Mouse (Mus musculus): ENCODE measurements around the gene Axdnd1.
A peak's percentile ranks its signal among the peaks of the same experiment; 100 is the strongest.

Gene Axdnd1

GRCm38 (mm10) chr1:156323126-156323525 lies 97.8 kb downstream of the Axdnd1 start:
- DNase-seq (ENCODE audit: low read depth), result no peak

DNA sequence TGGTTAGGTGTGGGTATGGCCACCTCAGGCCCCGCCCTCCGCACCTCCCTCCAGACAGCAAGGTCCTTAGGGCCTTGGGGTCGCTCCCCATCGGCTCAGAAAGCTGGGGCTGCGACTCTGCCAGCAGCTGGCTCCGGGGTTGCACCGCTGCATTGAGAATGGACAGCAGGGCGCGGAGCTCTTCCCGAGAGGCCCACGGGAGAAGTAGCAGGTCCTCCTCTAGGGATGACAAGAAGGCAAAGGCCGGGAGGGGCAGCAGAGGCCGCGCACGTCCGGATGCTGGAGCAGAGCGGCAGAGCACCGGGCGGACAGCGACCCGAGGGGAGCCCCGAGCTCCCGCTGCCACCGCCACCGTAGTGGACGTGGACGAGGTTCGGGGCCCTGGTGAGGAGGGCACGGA lies 110.3 kb downstream of the Axdnd1 start, which contains the start of gene Nphs2:
Nphs2 (plus strand) TSS at position 98 of the 400 bp plus-strand sequence.
- no peak for DNase-seq (ENCODE audit: low read depth)

GRCm38 (mm10) chr1:156308595-156308994 lies 112.4 kb downstream of the Axdnd1 start:
- DNase-seq (ENCODE audit: low read depth), result peak; percentile 60

GRCm38 (mm10) chr1:156302911-156303749 lies 117.8 kb downstream of the Axdnd1 start, which contains the start of gene Tdrd5:
Gene Tdrd5, minus strand, starts transcription at chr1:156303664.
- DNase-seq (ENCODE audit: low read depth), result no peak

GRCm38 (mm10) chr1:156290016-156290415 lies 130.9 kb downstream of the Axdnd1 start:
- DNase-seq (ENCODE audit: low read depth), result no peak

GRCm38 (mm10) chr1:156289222-156289587 lies 131.8 kb downstream of the Axdnd1 start:
- DNase-seq (ENCODE audit: low read depth), result peak; percentile 87

DNA sequence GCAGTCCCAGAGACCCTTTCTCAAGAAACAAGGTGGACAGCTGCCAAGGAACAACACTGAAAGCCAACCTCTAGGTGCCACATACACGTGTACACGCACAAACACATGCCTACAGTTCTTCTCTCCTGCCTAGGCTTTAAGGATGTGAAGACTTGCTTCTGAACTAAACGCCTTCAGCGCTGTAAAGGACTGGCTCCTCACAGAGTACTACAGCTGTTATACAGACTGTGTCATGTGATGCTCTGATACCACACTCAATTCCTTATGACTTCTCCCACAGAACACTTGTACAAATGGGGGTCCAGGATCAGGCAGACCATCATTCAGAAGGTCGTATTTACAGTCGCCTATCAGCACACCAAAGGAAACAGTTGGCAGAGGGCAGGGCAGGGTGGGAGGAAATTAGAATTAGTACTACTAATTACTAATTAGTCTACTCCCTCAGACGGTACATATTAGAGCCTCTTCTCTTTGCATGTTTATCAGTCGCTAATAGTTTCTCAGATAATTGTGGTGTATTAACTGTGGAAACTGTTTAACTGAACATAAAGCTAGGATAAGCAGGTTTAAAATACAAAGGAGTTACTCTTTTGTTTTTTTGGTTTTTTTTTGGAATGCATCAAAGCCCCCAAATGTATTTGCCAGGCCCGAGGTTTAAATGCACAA lies 132.3 kb downstream of the Axdnd1 start:
- peak; percentile 35 for DNase-seq (ENCODE audit: low read depth)

DNA sequence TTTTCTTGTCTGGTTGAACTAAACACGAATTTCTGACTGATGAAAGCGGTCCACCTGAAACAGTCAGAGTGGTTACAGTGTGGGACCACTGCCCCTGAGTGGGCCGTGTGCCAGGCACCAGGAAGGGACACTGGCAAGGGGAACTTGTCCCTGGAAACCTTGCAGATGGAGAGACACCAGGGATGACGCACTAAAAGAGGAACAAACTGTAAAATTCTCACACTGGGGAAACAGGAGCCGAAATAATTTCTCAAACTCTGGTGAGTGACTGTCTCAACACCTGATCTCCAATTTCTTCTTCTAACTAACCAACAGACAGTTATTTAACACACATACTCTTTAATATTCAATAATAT lies 135.4 kb downstream of the Axdnd1 start:
- no peak for DNase-seq (ENCODE audit: low read depth)

DNA sequence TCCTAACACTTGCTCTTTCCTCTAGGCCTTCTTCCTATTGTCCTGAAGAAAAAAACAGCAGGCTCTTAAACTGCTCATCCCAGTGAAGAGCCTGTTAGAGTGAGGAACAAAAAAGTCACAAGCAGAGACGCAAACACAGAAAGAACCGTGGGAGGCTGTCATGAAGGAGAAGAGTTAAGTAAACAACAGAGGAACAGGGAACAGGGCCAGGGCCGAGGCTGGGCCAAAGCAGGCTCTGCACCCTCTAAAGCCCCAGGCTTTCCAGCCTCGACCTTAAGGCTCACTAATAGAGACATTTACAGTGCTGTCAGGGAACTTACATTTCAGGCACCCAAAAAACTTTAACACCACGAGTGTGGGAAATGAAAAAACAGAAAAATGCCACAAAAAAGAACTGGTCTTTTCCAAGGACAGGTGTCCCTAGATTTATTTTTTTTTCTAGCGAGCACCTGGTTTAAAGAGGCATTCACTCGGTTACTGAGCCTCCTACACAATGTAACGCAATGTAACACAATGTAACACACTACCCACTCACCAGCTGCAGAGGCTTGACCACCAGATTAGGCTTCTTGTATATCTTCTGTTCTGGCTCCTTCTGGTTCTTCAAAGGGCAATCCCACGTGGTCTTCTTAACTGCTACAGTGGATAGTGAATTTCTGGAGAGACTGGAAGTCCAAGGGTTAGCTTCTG lies 136.0 kb downstream of the Axdnd1 start:
- DNase-seq (ENCODE audit: low read depth), result no peak

GRCm38 (mm10) chr1:156284207-156284606 lies 136.8 kb downstream of the Axdnd1 start:
- peak; percentile 33 for DNase-seq (ENCODE audit: low read depth)

- no peak for DNase-seq (ENCODE audit: low read depth)
Observed at GRCm38 (mm10) chr1:156280131-156280530, 140.8 kb downstream of the Axdnd1 start.

DNA sequence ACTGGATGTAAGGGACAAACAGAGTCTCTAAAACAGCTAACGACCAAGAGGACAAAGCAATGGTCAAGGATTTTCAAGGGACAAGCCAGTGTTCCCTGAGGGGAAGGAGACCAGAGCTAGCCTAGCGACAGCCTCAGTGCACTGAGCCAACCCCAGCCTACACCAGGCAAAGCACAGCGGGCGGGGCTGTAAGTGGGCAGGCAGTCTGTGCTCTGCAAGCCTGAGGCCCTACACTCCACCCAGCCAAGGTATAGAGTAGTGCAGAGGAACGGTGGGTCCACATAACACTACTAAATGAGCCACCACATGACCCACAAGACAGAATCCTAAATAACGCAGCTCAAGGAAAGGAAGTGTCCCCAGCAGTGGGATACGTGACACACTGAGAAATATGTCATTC lies 147.3 kb downstream of the Axdnd1 start:
- no peak for DNase-seq (ENCODE audit: low read depth)

All from 416B (cell line).